10 mouse cellular contexts compared by ENCODE assay signal in the genomic region with DNA sequence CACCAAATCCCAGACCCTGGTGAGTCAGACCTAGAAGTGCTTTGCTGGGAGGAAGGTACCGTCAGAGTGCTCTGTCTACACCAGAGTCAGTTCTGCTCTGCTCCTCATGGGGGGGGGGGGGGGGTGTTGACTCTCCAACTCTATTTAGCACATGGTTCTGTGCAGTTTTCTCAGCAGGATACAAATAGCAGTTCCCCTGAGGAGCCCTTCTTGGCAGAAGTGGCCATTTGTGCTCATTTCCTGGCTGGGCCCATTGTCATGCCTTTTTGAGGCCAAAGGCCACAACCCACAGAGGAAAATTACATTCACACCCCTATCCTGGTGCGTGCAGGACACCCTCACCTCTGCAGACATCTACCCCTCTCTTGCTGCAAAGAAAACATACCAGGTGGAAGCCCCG.
A peak's percentile ranks its signal among the peaks of the same experiment; 100 is the strongest.
DNase-seq lines count a peak whose midpoint lies in the region; ATAC-seq and TF ChIP-seq lines count a peak whose summit lies in the region.
"Had no signal": no experiment of that assay in that cellular context is flagged by ENCODE, and none has a peak within 500 bp of the region (broad histone marks: within the 10 kb centered on the region; RNA-seq: fewer than 3 reads in every experiment).

No protein-coding gene starts in this region.

- 48% methylated on average over 3 of the region's 3 CpGs for WGBS in lung, embryonic 15.5 days
- 70% methylated on average over 3 of the region's 3 CpGs for WGBS in midbrain, postnatal 0 days

- peak; percentile 13; the same call in 1 of the 2 replicates for ATAC-seq in lung, embryonic 15.5 days (ENCODE audit: borderline replicate concordance, extremely low read depth, low FRiP score, low TSS enrichment)
- ATAC-seq in midbrain, postnatal 0 days (ENCODE audit: low FRiP score), result no peak
- no peak for ATAC-seq in CD4-positive, CD25-positive, alpha-beta regulatory T cell, adult 4 months
- ATAC-seq: inflammation-experienced regulatory T-cells, adult 6 months had no signal

- intact Hi-C loops in gastrocnemius, postnatal 14 days (cut with DNase I; ENCODE audit: low total_unique reads), result no loop called here
- intact Hi-C loops in heart, postnatal 10 days (cut with DNase I), result no loop called here

- peaks cover 7% of the 10 kb centered on the region; the same call in 1 of the 2 replicates for H3K4me1 ChIP-seq in lung, embryonic 15.5 days
- no peaks in the 10 kb centered on the region for H3K4me1 ChIP-seq in midbrain, postnatal 0 days (ENCODE audit: insufficient read depth, low read length)

- DNase-seq in lung, postnatal 36 days, result no peak
- peak; percentile 33 for DNase-seq in gastrocnemius, postnatal 14 days
- DNase-seq in heart, postnatal 10 days, result peak; percentile 73 to 78
- DNase-seq in skeletal muscle tissue, adult 2 months (ENCODE audit: low read depth, low spot score), result peak; percentile 44
- DNase-seq in midbrain, postnatal 0 days (ENCODE audit: low spot score), result no peak
- DNase-seq: cerebellum, adult 2 months had no signal

- no peaks in the 10 kb centered on the region for H3K36me3 ChIP-seq in lung, embryonic 15.5 days
- no peaks in the 10 kb centered on the region for H3K36me3 ChIP-seq in midbrain, postnatal 0 days (ENCODE audit: insufficient read depth, low read length)

- no peak overlapping the region for H3K4me2 ChIP-seq in lung, embryonic 15.5 days
- H3K4me2 ChIP-seq in midbrain, postnatal 0 days (ENCODE audit: low read depth, low read length, poor library complexity, severe bottlenecking), result no peak overlapping the region

- no peaks in the 10 kb centered on the region for H3K9me3 ChIP-seq in lung, embryonic 15.5 days
- H3K9me3 ChIP-seq in midbrain, postnatal 0 days (ENCODE audit: low read length), result no peaks in the 10 kb centered on the region

- no peak for TF ChIP-seq CTCF in midbrain, postnatal 0 days (IDR thresholded peaks at IDR 0.05)

- no peak overlapping the region for H3K9ac ChIP-seq in lung, embryonic 15.5 days
- H3K9ac ChIP-seq in midbrain, postnatal 0 days (replicated peaks; ENCODE audit: low read length, poor library complexity, severe bottlenecking), result no peak overlapping the region

- H3K27ac ChIP-seq in lung, embryonic 15.5 days, result no peak overlapping the region
- H3K27ac ChIP-seq in midbrain, postnatal 0 days (ENCODE audit: low read depth, low read length), result no peak overlapping the region
- H3K27ac ChIP-seq: macrophage had no signal

- H3K27me3 ChIP-seq in lung, embryonic 15.5 days, result no peaks in the 10 kb centered on the region
- no peaks in the 10 kb centered on the region for H3K27me3 ChIP-seq in midbrain, postnatal 0 days (ENCODE audit: insufficient read depth, low read length)

- H3K4me3 ChIP-seq in lung, embryonic 15.5 days, result no peak overlapping the region
- H3K4me3 ChIP-seq in midbrain, postnatal 0 days (ENCODE audit: low read depth, low read length), result no peak overlapping the region

Comparison
In these comparisons a context has a peak if more than half of its experiments do, and no peak if none do; other contexts are left out.
1. DNase-seq: peak in gastrocnemius, postnatal 14 days (single experiment), heart, postnatal 10 days (2 of 2) and skeletal muscle tissue, adult 2 months (single experiment); none in lung, postnatal 36 days (single experiment) and midbrain, postnatal 0 days (single experiment).